9 mouse cellular contexts compared by ENCODE assay signal in the genomic region with DNA sequence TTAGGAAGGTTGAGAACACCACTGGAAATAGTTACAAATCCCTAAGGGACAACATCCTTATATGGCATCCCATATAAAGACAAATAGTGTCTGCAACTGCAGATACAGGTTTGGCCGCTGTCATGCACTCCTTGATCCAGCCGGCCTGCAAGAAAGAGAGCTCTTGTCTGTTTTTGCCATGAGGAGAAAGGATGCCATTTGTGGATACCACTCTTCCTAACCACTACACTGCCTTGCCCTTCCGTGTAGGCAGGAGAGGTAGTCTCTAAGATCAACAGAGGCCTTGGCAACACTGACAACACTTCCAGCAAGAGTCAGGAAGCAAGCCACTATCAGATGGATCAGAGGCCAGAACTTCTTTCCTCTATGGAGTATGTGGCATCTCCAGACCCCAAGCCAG. TPM values are rescaled to one million over a fixed set of nuclear protein-coding genes. Genes with fewer than 3 reads are reported as not detected.
DNase-seq lines count a peak whose midpoint lies in the region; ATAC-seq and TF ChIP-seq lines count a peak whose summit lies in the region.
"Had no signal": no experiment of that assay in that cellular context is flagged by ENCODE, and none has a peak within 500 bp of the region (broad histone marks: within the 10 kb centered on the region; RNA-seq: fewer than 3 reads in every experiment).

A gene (plus strand): TSS at position 301 of the 400 bp plus-strand sequence.

- H3K9ac ChIP-seq in heart, embryonic 11.5 days (ENCODE audit: low read depth, low read length), result peak within 1 kb of the TSS; percentile 80
- no peak within 1 kb of the TSS; the same call in 1 of the 2 replicates for H3K9ac ChIP-seq in CH12.LX (ENCODE audit: insufficient read depth, low read depth)
- peak within 1 kb of the TSS; percentile 86 for H3K9ac ChIP-seq in forebrain, embryonic 13.5 days
- peak within 1 kb of the TSS; percentile 32 for H3K9ac ChIP-seq in liver, embryonic 14.5 days (replicated peaks)

- 0 out of 2 replicates have a peak, but pooled peaks cover 3% of the 10 kb centered on the region for H3K79me2 ChIP-seq in CH12.LX (replicated peaks; ENCODE audit: control insufficient read depth, extremely low read depth, insufficient read depth, poor library complexity, severe bottlenecking)

- no peak for ATAC-seq in heart, embryonic 11.5 days (replicated peaks; ENCODE audit: insufficient number of reproducible peaks, low FRiP score, low TSS enrichment)
- no peak for ATAC-seq in forebrain, embryonic 13.5 days
- ATAC-seq in liver, embryonic 14.5 days (ENCODE audit: insufficient read depth), result no peak

- peak within 1 kb of the TSS; percentile 69 for H3K4me3 ChIP-seq in heart, embryonic 11.5 days (ENCODE audit: low read depth, low read length)
- peak within 1 kb of the TSS; percentile 65 to 81 (median 73) for H3K4me3 ChIP-seq in CH12.LX (replicated peaks in 1 of 3; ENCODE audit: low read depth in 2 of 3, low read length in 2 of 3, poor library complexity in 1 of 3)
- H3K4me3 ChIP-seq in forebrain, embryonic 13.5 days, result peak within 1 kb of the TSS; percentile 77
- peak within 1 kb of the TSS; percentile 65 to 75 for H3K4me3 ChIP-seq in liver, embryonic 14.5 days (ENCODE audit: insufficient read depth in 1 of 2, low read depth in 2 of 2, low read length in 2 of 2)

- no peak for TF ChIP-seq EP300 in CH12.LX (IDR thresholded peaks at IDR 0.05; ENCODE audit: low read length)
- no peak for TF ChIP-seq EP300 in liver, embryonic 14.5 days (IDR thresholded peaks at IDR 0.05; ENCODE audit: low read depth)

- H3K27ac ChIP-seq in heart, embryonic 11.5 days (ENCODE audit: low read depth, low read length), result peak within 1 kb of the TSS; percentile 81
- peak within 1 kb of the TSS; percentile 50; the same call in 1 of the 2 replicates for H3K27ac ChIP-seq in CH12.LX (ENCODE audit: insufficient read depth, low read depth)
- H3K27ac ChIP-seq in forebrain, embryonic 13.5 days, result peak within 1 kb of the TSS; percentile 89
- peak within 1 kb of the TSS; percentile 24 for H3K27ac ChIP-seq in liver, embryonic 14.5 days

- in situ Hi-C loops in CH12.LX (cut with MboI; ENCODE audit: low pct_ligation_motif_present, low pct_unique_long_range_greater_than_20kb, low sequenced_read_pairs), result no loop called here

- peaks cover 20% of the 10 kb centered on the region for H3K4me1 ChIP-seq in heart, embryonic 11.5 days (ENCODE audit: control insufficient read depth, insufficient read depth, low read length)
- H3K4me1 ChIP-seq in CH12.LX (ENCODE audit: control insufficient read depth in 1 of 2, insufficient read depth in 2 of 2), result peaks cover 7 to 25% of the 10 kb centered on the region in 2 experiments
- peaks cover 34% of the 10 kb centered on the region for H3K4me1 ChIP-seq in forebrain, embryonic 13.5 days
- H3K4me1 ChIP-seq in liver, embryonic 14.5 days (replicated peaks; ENCODE audit: control insufficient read depth in 2 of 2, insufficient read depth in 2 of 2, low read length in 1 of 2), result peaks cover 0 to 5% of the 10 kb centered on the region in 2 experiments; a peak in 3 of 4 replicates

- no peak for TF ChIP-seq POLR2A in CH12.LX (IDR thresholded peaks at IDR 0.05; ENCODE audit: low read depth, low read length)

- TF ChIP-seq RAD21 in CH12.LX (IDR thresholded peaks at IDR 0.05; ENCODE audit: low read depth, low read length), result no peak

- H3K27me3 ChIP-seq in heart, embryonic 11.5 days (ENCODE audit: control insufficient read depth, insufficient read depth, low read length), result no peaks in the 10 kb centered on the region
- no peaks in the 10 kb centered on the region for H3K27me3 ChIP-seq in CH12.LX (replicated peaks)
- no peaks in the 10 kb centered on the region for H3K27me3 ChIP-seq in forebrain, embryonic 13.5 days
- no peaks in the 10 kb centered on the region for H3K27me3 ChIP-seq in liver, embryonic 14.5 days (ENCODE audit: control insufficient read depth, insufficient read depth, low read length)

- peak within 1 kb of the TSS; percentile 78 for H3K4me2 ChIP-seq in heart, embryonic 11.5 days
- H3K4me2 ChIP-seq in CH12.LX (ENCODE audit: insufficient read depth, low read depth, poor library complexity, severe bottlenecking), result peak within 1 kb of the TSS; percentile 52
- peak within 1 kb of the TSS; percentile 80 for H3K4me2 ChIP-seq in forebrain, embryonic 13.5 days
- peak within 1 kb of the TSS; percentile 70 for H3K4me2 ChIP-seq in liver, embryonic 14.5 days (ENCODE audit: low read depth)

- peaks cover 27% of the 10 kb centered on the region for H3K36me3 ChIP-seq in heart, embryonic 11.5 days (ENCODE audit: control insufficient read depth, insufficient read depth, low read length)
- peaks cover 48 to 76% of the 10 kb centered on the region in 2 experiments for H3K36me3 ChIP-seq in CH12.LX (replicated peaks in 1 of 2; ENCODE audit: control insufficient read depth in 1 of 2, insufficient read depth in 1 of 2, low read length in 1 of 2)
- H3K36me3 ChIP-seq in forebrain, embryonic 13.5 days (ENCODE audit: poor library complexity, severe bottlenecking), result peaks cover 56% of the 10 kb centered on the region
- H3K36me3 ChIP-seq in liver, embryonic 14.5 days (replicated peaks; ENCODE audit: control insufficient read depth, insufficient read depth, low read depth), result peaks cover 14% of the 10 kb centered on the region

- H3K9me3 ChIP-seq in heart, embryonic 11.5 days (replicated peaks; ENCODE audit: control insufficient read depth, low read length), result no peaks in the 10 kb centered on the region
- no peaks in the 10 kb centered on the region for H3K9me3 ChIP-seq in CH12.LX (replicated peaks; ENCODE audit: low read length)
- H3K9me3 ChIP-seq in forebrain, embryonic 13.5 days (replicated peaks), result no peaks in the 10 kb centered on the region
- H3K9me3 ChIP-seq in liver, embryonic 14.5 days (ENCODE audit: control insufficient read depth, low read length), result no peaks in the 10 kb centered on the region

- 73% methylated on average over 3 of the region's 3 CpGs for WGBS in heart, embryonic 11.5 days (ENCODE audit: insufficient replicate concordance)
- WGBS in forebrain, embryonic 13.5 days, result 91% methylated on average over 3 of the region's 3 CpGs
- WGBS in liver, embryonic 14.5 days (ENCODE audit: insufficient replicate concordance), result 71% methylated on average over 3 of the region's 3 CpGs

- no peak for TF ChIP-seq CTCF in CH12.LX (conservative IDR thresholded peaks at IDR 0.05 in 1 of 2, IDR thresholded peaks at IDR 0.05 in 1 of 2; ENCODE audit: low read depth in 2 of 2, low read length in 2 of 2)
- no peak for TF ChIP-seq CTCF in liver, embryonic 14.5 days (IDR thresholded peaks at IDR 0.05; ENCODE audit: low read depth)

- intact Hi-C loops in heart, postnatal 25 days (cut with DNase I), result no loop called here

- dilution Hi-C loops in CH12.LX (cut with MboI; ENCODE audit: extremely low pct_ligation_motif_present, extremely low pct_unique_long_range_greater_than_20kb, low sequenced_read_pairs), result no loop called here

- no peak for DNase-seq in heart, postnatal 25 days (ENCODE audit: low spot score)
- no peak for DNase-seq in CH12.LX (ENCODE audit: extremely low read depth)
- no peak for DNase-seq in liver, embryonic 14.5 days (ENCODE audit: low read depth in 3 of 3, low spot score in 3 of 3)
- DNase-seq in retina, postnatal 1 day, result no peak
- DNase-seq in layer of hippocampus, adult 18-20 months (ENCODE audit: low spot score in 2 of 2), result no peak
- no peak for DNase-seq in thymus, postnatal 36 days
- DNase-seq: left cerebral cortex, postnatal 4 days had no signal

TF ChIP-seq in CH12.LX, 34 proteins besides CTCF, POLR2A, EP300 and RAD21:
- no peak for TF ChIP-seq MAX (IDR thresholded peaks at IDR 0.05; ENCODE audit: low read length)
- TF ChIP-seq E2F4 (IDR thresholded peaks at IDR 0.05; ENCODE audit: insufficient replicate concordance, low read depth, low read length), result no peak
- TF ChIP-seq NRF1 (IDR thresholded peaks at IDR 0.05; ENCODE audit: low read depth, low read length), result no peak
- no peak for TF ChIP-seq POLR2AphosphoS2 (IDR thresholded peaks at IDR 0.05; ENCODE audit: low read depth, low read length)
- TF ChIP-seq ELF1 (IDR thresholded peaks at IDR 0.05; ENCODE audit: low read depth, low read length), result no peak
- TF ChIP-seq IRF4 (IDR thresholded peaks at IDR 0.05; ENCODE audit: low read depth, low read length), result no peak

RNA-seq across cellular contexts. Expression of the gene that starts here (rescaled TPM):
- polyA plus RNA-seq in heart, embryonic 11.5 days (2014; fragmentation: Nextera tagmentation; extraction: Ambion mirVana), result 0.13 TPM in 1 of 2 replicates, not detected in the other
- total RNA-seq in heart, postnatal 25 days (2021), result not detected
- total RNA-seq in CH12.LX (2012; rRNA removed), result 0.13 and 0.25 TPM in 2 replicates
- total RNA-seq in CH12.LX (2014; rRNA removed), result 0.13 TPM in 1 of 2 replicates, not detected in the other
- 0.40 and 0.49 TPM in 2 replicates for polyA plus RNA-seq in CH12.LX (2012; ENCODE audit: insufficient read length, low read depth)
- 0.21 and 0.23 TPM in 2 replicates for polyA plus RNA-seq in forebrain, embryonic 13.5 days (2015; fragmentation: Nextera tagmentation; extraction: Ambion mirVana)
- 0.02 and 0.03 TPM in 2 replicates for polyA plus RNA-seq in liver, embryonic 14.5 days (2012; rRNA removed)
- not detected in 2 replicates for polyA plus RNA-seq in liver, embryonic 14.5 days (2014; fragmentation: Nextera tagmentation; extraction: Ambion mirVana)
- total RNA-seq in layer of hippocampus, adult 18-20 months (2021), result under 1 TPM; 0.36 to 0.40 TPM
- total RNA-seq: left cerebral cortex, postnatal 4 days had no signal

Comparison
In these comparisons a context has a peak if more than half of its experiments do, and no peak if none do; other contexts are left out.
1. H3K27ac ChIP-seq: peak in every context shown above with its lines; median percentile 89 in forebrain, embryonic 13.5 days; 81 in heart, embryonic 11.5 days; 50 in CH12.LX; 24 in liver, embryonic 14.5 days.